Mouse (Mus musculus) intestine, postnatal 0 days (tissue): ENCODE data around the gene Cep83. TPM values are rescaled to one million over a fixed set of nuclear protein-coding genes. Genes with fewer than 3 reads are reported as not detected.

Experiments used
- ATAC-seq: fragments of 200-750 bp; cut with Nextera tagmentation; 2 replicates; pipeline ENCODE4 v1.8.0; 2017; ENCODE audit warnings: mild to moderate bottlenecking, moderate TSS enrichment, moderate library complexity
- H3K27ac ChIP-seq: fragments of 300-500 bp; sonication (generic); 2 replicates; pipeline ENCODE4 v1.5.1; 2014; ENCODE audit warnings: mild to moderate bottlenecking, low read depth, low read length, moderate library complexity
- H3K27me3 ChIP-seq: fragments of 300-500 bp; sonication (generic); replicated peaks from 2 replicates; pipeline ENCODE4 v1.6.1; 2014; ENCODE audit warnings: low read length, mixed read lengths; ENCODE audit not compliant: control insufficient read depth, insufficient read depth
- H3K36me3 ChIP-seq: fragments of 300-500 bp; sonication (generic); 2 replicates; pipeline ENCODE4 v1.6.1; 2014; ENCODE audit warnings: mild to moderate bottlenecking, moderate library complexity; ENCODE audit not compliant: control insufficient read depth, insufficient read depth
- H3K4me1 ChIP-seq: fragments of 300-500 bp; sonication (generic); replicated peaks from 2 replicates; pipeline ENCODE4 v1.6.1; 2014; ENCODE audit warnings: antibody characterized with exemption, low read length, mixed read lengths; ENCODE audit not compliant: control insufficient read depth, insufficient read depth
- H3K4me2 ChIP-seq: fragments of 300-500 bp; sonication (generic); replicated peaks from 2 replicates; pipeline ENCODE4 v1.6.1; 2014; ENCODE audit warnings: low read depth, mild to moderate bottlenecking, moderate library complexity
- H3K4me3 ChIP-seq: fragments of 300-500 bp; sonication (generic); 2 replicates; pipeline ENCODE4 v1.5.1; 2014; ENCODE audit warnings: low read depth, low read length
- H3K9ac ChIP-seq: fragments of 300-500 bp; sonication (generic); 2 replicates; pipeline ENCODE4 v1.6.1; 2014; ENCODE audit warnings: mild to moderate bottlenecking, low read depth, low read length
- H3K9me3 ChIP-seq: fragments of 300-500 bp; sonication (generic); 2 replicates; pipeline ENCODE4 v1.6.1; 2016; ENCODE audit warnings: mixed run types; ENCODE audit not compliant: control insufficient read depth
- CTCF ChIP-seq: sonication (generic); IDR thresholded peaks from 2 replicates; pipeline ENCODE4 v1.5.1; 2016; ENCODE audit warnings: low read depth, mild to moderate bottlenecking, control low read depth, antibody characterized with exemption, moderate library complexity
- WGBS: fragments of 180-500 bp; shearing (Covaris S2); extraction: QIAGEN DNeasy Blood & Tissue Kit; methylation state at CpG from one replicate; pipeline ENCODE4 v1.1.7; 2014; 5-methylcytosine and 5-hydroxymethylcytosine counted together
- polyA plus RNA-seq: library from polyadenylated mRNA; unstranded; fragments of >200 nt; fragmentation: Nextera tagmentation; extraction: Ambion mirVana; gene quantifications from 2 replicates; pipeline ENCODE4 v1.2.1, GENCODE M21; 2015

The Cep83 gene
- polyA plus RNA-seq, 1 experiment from 2014 or later: 9.5 TPM

DNA sequence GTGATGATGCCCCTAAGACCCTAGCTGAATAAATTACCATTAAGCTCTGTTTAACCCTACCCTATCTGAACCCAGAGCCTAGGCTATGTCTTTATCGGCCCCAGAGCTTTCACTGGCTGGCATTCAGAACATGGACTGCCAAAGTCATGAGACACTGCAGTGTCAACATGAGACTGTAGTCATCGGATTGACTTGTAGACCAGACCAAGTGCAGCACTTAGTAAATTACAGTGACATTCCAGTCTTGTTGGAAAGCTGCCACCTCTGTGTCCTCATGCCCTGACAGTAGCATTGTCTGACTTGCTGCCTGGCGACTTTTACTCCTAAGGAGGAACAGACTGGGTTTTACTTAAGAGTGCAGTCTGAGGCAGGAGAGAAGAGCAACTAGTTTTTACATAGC is 100.8 kb downstream of the Cep83 start:
- no peak for ATAC-seq
- Histone ChIP-seq H3K27ac (no peak overlapping the region), H3K4me2 (no peak overlapping the region), H3K9ac (no peak overlapping the region), H3K4me1 (no peaks in the 10 kb centered on the region), H3K4me3 (no peak overlapping the region), H3K27me3 (no peaks in the 10 kb centered on the region), H3K36me3 (peaks cover 11% of the 10 kb centered on the region; the same call in 1 of the 2 replicates), H3K9me3 (no peaks in the 10 kb centered on the region)
- 57% methylated on average over 3 of the region's 3 CpGs for WGBS
- no peak for TF ChIP-seq CTCF

GRCm38 (mm10) chr10:94793914-94794313 is 105.5 kb downstream of the Cep83 start:
- Histone ChIP-seq H3K9me3 (no peaks in the 10 kb centered on the region), H3K27ac (no peak overlapping the region), H3K4me2 (no peak overlapping the region), H3K4me1 (no peaks in the 10 kb centered on the region), H3K4me3 (no peak overlapping the region), H3K9ac (no peak overlapping the region), H3K27me3 (no peaks in the 10 kb centered on the region), H3K36me3 (peaks cover 7% of the 10 kb centered on the region; the same call in 1 of the 2 replicates)
- TF ChIP-seq CTCF: no peak
- ATAC-seq: no peak
- WGBS: 93% methylated on average over 3 of the region's 3 CpGs

GRCm38 (mm10) chr10:94794666-94795244 is 106.3 kb downstream of the Cep83 start:
- TF ChIP-seq CTCF: no peak

DNA sequence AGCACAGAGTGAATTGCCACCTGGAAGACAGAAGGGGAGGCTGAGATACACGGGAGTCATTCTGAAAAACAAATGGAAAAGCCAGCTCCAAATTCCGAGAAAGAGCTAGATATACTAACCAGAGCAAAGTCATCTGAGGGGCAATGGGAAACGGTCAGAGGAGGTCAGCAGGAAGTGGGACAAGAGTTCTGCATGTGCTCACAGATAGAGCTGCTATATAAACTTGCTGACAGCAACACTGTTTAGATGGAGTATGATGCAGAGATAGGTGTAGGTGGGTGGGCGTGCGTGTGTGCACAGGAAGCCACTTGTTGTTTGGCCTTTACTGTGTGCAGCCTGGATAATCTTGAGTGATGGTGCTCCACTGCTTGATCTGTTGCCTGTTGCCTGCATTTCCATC is 109.7 kb downstream of the Cep83 start:
- H3K4me2 ChIP-seq: no peak overlapping the region
- no peak for TF ChIP-seq CTCF
- no peak overlapping the region for H3K9ac ChIP-seq
- no peak overlapping the region for H3K27ac ChIP-seq
- no peak for ATAC-seq
- H3K27me3 ChIP-seq: no peaks in the 10 kb centered on the region
- no peaks in the 10 kb centered on the region for H3K4me1 ChIP-seq
- H3K36me3 ChIP-seq: no peaks in the 10 kb centered on the region; the same call in 1 of the 2 replicates
- 64% methylated on average over 5 of the region's 5 CpGs for WGBS
- H3K9me3 ChIP-seq: no peaks in the 10 kb centered on the region
- no peak overlapping the region for H3K4me3 ChIP-seq

More at GRCm38 (mm10) chr10:94794666-94795244, 106.3 kb downstream of the Cep83 start:
- ATAC-seq: no peak
- Histone ChIP-seq H3K4me3 (no peak overlapping the region), H3K4me2 (no peak overlapping the region), H3K4me1 (no peaks in the 10 kb centered on the region), H3K9me3 (no peaks in the 10 kb centered on the region), H3K9ac (no peak overlapping the region), H3K27me3 (no peaks in the 10 kb centered on the region), H3K27ac (no peak overlapping the region), H3K36me3 (no peaks in the 10 kb centered on the region; the same call in 1 of the 2 replicates)
- 90% methylated on average over 5 of the region's 5 CpGs for WGBS

DNA sequence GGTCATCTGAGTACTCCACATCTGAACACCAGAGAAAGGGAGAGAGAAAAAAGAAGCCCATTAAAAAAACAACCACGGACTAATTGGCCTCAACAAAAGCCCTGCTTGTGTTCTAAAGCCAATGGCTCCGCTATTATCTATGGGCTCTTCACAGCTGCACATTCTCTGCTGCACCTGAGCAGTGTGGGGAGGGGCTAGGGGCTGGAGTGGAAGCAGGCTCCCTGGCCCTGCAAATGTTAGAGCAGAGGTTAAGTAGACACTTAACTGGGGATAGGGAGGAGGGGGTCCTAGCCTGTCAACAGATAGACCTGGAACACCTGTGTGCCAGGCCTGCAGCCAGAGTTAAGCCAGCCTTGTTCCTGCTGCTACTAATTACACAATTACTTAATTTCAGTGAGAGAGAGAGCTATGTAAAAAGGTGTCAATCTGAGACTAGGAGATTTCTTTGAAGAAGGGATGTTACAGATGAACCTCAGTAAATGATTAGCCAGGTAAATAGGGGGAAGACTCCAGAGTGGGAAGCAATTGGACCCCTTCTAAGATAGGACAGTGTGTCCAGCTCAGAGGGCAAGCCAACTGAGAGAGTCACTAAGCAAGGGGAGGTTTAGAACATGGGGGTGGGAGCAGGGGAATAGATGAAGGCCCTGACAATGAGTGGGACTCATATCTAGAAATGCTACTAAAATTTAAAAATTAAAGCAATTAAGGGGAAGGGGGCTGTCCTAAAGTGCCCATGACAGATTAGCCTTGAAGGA is 111.2 kb downstream of the Cep83 start:
- no peak overlapping the region for H3K27ac ChIP-seq
- no peak overlapping the region for H3K4me3 ChIP-seq
- H3K36me3 ChIP-seq: no peaks in the 10 kb centered on the region; the same call in 1 of the 2 replicates
- no peaks in the 10 kb centered on the region for H3K9me3 ChIP-seq
- H3K4me2 ChIP-seq: no peak overlapping the region
- H3K27me3 ChIP-seq: no peaks in the 10 kb centered on the region
- no peak for TF ChIP-seq CTCF
- WGBS: 43% methylated on average over 2 of the region's 2 CpGs
- no peaks in the 10 kb centered on the region for H3K4me1 ChIP-seq
- no peak overlapping the region for H3K9ac ChIP-seq
- no peak for ATAC-seq

DNA sequence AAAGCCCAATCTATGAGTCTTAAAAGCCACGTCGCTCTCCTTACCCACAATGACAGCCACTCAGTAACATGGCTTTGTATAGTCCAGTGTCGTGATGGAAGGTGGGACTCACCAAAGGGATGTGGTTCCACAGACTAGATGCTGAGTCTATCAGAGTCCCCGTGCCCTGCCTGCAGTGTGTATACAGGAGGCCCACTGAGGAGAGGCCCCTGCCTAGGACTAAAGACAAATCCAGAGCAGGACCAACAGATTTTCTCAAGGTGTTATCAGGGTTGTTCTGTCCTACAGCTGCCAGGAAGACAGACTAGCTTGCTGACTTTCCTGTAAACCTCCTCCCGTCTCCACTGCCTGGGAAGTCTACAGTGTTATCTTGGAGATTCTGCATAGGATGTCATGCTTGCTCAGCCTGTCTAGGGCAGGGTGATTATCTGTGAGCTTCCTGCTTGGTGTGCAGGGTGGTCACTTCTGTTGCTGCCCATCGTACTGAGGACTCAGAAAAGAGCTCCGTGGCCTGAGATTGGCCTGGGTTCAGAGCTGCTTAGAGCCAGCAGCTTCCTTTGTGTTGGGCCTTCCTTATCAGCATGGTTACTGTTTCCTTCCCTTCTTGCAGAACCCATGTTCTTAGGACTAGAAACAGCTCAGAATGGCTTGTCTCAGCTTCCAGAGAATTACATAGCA is 112.4 kb downstream of the Cep83 start:
- Histone ChIP-seq H3K27me3 (no peaks in the 10 kb centered on the region), H3K9ac (no peak overlapping the region), H3K4me1 (no peaks in the 10 kb centered on the region), H3K4me2 (no peak overlapping the region), H3K27ac (no peak overlapping the region), H3K36me3 (no peaks in the 10 kb centered on the region), H3K9me3 (no peaks in the 10 kb centered on the region), H3K4me3 (no peak overlapping the region)
- no peak for TF ChIP-seq CTCF
- ATAC-seq: no peak
- 77% methylated on average over 7 of the region's 7 CpGs for WGBS
